Mouse (Mus musculus) embryo, embryonic 11 days (tissue): Measurements from ENCODE around the gene Ntm.
A peak's percentile ranks its signal among the peaks of the same experiment; 100 is the strongest.

ENCODE experiments used
- DNase-seq: peaks from one replicate; pipeline ENCODE4 v3.0.0-alpha.2; 2015

Gene Ntm

DNA sequence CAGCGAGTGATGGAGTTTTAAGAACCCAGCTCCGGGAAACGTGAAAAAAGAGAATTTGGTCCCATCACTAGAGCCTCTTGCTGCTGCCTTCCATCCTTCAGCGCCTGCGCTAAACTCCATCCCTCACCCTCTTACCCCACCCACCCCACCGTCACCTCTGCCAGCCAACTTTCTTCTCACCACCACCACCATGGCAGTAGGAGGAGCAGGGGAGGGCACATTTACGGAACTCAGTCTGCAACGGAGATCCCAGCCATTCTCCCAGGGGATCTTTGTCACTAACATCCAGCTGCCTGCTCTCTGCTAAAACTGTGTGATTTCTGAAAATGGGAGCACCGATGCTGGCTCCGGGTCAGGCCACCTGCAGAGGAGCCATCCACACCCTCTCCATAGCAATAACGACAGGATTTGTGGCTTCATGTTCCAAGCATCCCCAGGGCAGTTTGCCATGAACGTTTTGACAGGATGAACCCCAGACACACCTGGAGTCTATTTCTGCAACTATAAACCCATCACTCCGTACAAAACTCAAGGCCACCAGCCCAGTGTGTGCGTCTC, 309.2 kb downstream of the Ntm start:
- DNase-seq: no peak

DNA sequence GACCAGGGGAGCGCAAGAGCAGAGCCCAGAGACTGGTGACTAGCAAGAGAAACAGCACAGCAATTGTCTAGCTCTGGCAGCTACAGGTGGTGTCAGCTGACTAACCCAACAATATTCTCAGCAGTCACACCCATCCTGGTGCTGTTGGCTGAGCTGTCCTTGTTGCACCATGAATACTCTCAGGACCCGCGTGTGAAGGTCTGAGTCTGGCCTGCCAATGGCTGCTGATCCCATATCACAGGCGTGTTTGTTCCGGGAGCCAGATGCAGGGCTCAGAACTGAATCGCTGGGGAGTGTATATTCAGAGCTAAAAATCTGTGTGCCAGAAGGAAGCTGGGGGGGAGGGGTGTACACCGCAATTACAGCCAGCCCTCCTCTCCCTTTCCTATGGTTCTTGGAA, 310.1 kb downstream of the Ntm start:
- DNase-seq: no peak

- DNase-seq: no peak
Measured at GRCm38 (mm10) chr9:29651856-29652255, 311.1 kb downstream of the Ntm start.

- DNase-seq: no peak
Measured at GRCm38 (mm10) chr9:29651226-29651625, 311.7 kb downstream of the Ntm start.

DNA sequence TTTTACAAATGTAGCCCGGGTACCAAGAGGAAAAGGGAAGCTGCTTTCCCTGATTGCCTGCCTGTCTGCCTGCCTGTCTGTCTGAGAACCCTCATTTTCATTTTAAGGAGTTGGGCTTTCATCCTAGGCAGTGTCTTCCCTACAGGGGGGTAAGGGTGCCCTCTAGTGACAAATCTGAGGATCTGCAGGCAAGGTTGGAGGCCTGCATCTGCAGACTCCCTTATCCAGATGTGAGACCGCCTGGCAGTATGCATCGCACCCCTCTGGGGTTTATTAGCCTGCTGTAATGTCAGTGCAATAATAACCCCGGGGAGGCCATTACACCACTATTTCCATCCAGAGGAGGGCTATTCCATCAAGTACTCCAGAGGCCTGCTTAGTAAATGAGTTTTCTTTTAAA, 312.3 kb downstream of the Ntm start:
- peak; percentile 79 for DNase-seq

- no peak for DNase-seq
Measured at GRCm38 (mm10) chr9:29650266-29650665, 312.7 kb downstream of the Ntm start.

DNA sequence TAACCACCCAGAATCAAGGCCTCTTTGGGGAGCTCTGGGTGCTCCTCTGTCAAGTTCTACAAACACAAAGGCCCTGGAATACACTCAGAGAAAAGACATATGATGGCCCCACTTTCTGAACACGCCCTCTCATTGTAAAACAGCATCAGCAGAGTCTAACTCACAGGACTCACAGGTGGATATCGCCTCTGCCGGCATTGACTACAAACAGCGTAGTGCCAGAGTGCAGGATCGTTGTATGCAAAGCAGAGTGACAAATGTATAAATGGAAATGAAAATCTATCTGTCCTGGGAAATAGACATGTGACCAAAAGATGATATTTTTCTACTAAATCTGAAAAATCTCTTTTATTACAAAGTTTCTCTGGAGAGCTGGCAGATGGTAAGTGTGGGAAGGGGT, 314.7 kb downstream of the Ntm start:
- no peak for DNase-seq

DNA sequence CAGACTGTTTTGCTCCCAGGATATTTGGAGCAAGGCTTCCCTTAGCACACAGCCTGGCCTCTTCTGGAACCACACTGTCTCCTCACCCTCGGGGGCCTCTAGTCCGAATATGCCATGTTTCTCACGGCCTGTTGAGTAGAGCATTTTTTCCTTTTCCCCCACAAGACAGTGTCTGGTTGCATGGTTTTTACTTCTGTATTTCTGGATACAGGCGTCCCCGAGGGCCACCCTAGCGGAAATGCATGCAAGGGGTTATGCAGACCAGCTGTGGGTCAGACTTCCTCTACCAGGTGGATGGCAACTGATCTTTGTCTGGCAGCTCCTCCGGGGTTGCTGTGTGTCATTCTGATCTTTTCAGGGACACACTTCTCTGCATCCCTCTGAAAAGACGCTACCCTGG, 315.2 kb downstream of the Ntm start:
- no peak for DNase-seq

- no peak for DNase-seq
Measured at GRCm38 (mm10) chr9:29645796-29646400, 317.0 kb downstream of the Ntm start.

- DNase-seq: peak; percentile 76
Measured at GRCm38 (mm10) chr9:29642997-29643657, 319.8 kb downstream of the Ntm start.

DNA sequence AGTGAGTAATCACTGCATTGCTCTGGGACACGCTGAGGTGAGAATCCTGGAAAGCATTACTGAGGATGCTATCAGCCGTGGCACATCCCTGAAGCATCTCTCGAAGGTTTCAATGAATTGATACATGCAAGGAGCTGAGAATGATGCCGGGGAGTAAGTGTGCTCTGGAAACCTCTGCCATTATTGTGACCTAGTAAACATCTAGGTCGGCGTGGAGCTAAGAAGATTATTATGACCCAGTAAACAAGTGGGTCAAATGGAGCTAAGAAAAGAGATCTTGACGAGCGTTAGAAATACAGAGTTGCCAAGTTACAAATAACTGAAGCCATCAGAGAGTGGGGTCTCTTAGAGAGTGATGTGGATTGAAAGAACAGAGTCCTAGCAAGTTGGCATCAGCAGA, 325.6 kb downstream of the Ntm start:
- DNase-seq: no peak

DNA sequence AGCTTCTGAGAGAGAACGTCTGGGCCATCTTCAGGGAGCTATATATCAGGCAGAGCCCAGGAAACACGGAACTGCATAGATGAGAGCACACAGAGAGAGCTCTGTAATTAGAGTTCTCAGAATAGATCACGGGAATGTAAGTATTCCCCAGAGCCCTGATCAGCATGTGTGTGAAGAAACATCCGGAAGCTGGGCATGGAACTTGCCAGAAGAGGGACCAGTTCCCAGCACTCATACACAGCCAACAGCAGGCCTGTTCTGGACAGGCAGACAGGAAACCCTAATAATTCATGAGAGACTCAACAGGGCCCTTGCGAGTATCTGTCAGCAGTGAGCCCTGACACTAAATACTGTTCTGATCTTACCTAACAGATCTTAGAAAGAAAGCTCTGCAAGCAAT, 345.8 kb downstream of the Ntm start:
- DNase-seq: no peak

GRCm38 (mm10) chr9:29612020-29612612, 350.8 kb downstream of the Ntm start:
- DNase-seq: no peak

DNA sequence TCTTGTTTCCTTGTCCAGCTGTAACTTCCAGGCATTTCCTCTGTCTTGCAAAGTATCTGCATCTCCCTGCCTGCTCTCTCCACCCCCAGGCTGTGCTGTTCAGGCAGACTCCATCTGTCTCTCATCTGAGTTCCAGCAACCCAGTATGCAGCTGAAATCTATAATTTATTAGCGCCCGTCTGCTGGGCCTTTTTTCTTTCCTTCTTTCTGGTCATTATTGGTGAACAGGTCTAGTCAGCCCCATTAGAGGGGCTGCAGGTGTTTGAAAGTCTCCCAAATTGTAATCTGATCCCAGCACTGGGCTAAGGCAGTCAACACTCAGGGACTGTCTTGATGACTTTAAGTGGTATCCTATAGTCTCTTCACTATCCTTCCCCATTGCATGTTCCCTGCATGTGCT, 352.1 kb downstream of the Ntm start:
- peak; percentile 32 for DNase-seq

DNA sequence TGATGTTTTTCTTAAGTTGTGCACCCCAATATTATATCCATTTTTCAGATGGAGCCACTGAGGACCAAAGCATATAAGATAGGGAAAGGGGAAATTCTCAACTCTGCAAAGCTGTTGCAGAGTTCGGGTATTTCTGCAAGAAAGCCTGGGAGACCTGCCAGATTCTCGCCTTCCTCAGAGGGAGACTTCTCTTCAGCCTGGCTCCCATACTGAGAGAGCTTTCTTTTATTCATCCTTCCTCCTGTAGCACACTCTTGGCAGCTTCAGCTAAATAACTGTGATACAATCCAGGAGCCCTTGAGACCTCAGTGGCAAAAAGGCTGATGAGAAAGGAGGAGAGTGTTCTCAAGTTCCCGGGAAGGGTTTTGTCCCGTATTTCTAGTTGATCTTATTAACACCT, 365.3 kb downstream of the Ntm start:
- DNase-seq: no peak

DNA sequence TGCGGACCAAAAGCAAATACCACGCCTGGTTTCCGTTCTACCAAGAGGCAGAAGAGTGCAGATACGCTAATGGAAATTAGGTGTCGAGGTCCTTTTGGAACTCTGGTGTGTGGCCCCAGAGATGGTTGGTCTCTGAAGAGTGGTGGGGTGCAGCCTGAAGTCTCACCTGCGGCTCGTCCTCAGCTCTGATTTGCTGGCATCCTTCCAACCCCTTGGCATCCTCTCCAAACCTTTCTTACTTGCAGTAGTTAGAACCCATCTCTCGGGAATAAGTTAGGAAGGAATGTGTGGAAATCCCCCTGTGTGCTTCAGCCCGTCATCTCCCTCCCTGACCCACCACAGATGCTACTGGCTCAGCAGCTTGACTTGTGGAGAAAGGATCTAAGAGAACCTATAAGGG, 367.6 kb downstream of the Ntm start:
- DNase-seq: no peak

GRCm38 (mm10) chr9:29594537-29595294, 368.2 kb downstream of the Ntm start:
- DNase-seq: no peak

GRCm38 (mm10) chr9:29587376-29587775, 375.6 kb downstream of the Ntm start:
- DNase-seq: no peak

DNA sequence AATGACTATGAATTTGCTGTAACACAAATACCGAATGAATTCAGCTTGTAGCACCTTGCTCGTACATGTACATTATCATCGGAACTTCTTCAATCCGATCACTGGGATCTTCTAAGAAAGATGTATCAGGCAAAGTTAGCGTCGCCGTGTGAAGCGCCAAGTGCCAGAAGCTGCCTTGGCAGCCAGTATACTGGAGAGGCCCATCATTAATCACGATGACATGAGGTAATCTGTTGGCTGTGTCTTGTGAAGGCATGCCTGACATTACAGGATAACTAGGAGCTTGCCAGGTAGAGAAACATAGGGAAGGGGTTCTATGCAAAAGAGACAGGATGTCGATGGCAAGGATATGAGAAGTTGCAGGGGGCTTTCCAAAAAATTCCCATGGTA, 376.6 kb downstream of the Ntm start:
- no peak for DNase-seq

- DNase-seq: peak; percentile 68
Measured at GRCm38 (mm10) chr9:29585746-29586380, 377.1 kb downstream of the Ntm start.

DNA sequence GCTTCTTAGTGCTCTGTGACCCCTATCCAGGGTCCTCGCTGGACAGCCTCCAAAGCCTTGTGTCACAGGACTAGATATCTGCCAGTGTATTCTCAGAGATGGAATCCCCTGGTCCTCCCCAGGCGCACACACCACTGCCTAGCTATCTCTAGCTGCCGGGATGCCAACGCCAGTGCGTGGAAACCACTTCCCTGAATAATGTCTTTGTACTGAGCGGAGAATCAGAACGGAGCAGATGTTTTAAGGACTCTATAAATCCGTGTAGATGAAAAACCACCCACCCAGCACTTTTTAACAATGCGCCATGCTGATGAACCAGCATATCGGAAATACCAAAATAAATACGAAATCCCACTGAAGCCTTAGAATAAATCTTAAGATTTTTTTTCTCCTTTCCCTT, 384.7 kb downstream of the Ntm start:
- DNase-seq: no peak

DNA sequence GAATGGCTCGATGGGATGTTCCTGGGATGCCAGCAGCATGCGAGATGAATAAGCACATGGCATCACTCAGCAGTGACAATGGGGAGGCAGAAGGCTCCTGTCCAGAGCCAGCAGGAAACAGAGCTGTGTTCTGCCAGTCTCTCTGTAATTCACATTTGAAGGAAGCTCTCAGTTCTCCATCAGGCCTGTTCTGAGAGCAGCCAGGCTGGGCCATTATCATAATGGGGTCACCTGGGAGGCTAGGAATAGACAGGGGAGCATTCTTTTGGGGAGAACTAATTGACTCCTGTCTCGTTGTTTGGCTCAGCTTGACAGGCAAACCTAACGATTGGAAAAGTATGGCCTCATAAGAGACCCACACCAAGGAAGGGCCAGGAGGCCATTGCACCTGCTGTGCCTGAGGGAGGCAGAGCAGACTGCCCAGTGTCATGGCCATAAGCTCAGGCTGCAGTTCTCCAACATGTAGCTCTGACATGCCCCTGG, 386.8 kb downstream of the Ntm start:
- DNase-seq: no peak

- DNase-seq: no peak
Measured at GRCm38 (mm10) chr9:29574548-29574947, 388.4 kb downstream of the Ntm start.
